In the genomic region with DNA sequence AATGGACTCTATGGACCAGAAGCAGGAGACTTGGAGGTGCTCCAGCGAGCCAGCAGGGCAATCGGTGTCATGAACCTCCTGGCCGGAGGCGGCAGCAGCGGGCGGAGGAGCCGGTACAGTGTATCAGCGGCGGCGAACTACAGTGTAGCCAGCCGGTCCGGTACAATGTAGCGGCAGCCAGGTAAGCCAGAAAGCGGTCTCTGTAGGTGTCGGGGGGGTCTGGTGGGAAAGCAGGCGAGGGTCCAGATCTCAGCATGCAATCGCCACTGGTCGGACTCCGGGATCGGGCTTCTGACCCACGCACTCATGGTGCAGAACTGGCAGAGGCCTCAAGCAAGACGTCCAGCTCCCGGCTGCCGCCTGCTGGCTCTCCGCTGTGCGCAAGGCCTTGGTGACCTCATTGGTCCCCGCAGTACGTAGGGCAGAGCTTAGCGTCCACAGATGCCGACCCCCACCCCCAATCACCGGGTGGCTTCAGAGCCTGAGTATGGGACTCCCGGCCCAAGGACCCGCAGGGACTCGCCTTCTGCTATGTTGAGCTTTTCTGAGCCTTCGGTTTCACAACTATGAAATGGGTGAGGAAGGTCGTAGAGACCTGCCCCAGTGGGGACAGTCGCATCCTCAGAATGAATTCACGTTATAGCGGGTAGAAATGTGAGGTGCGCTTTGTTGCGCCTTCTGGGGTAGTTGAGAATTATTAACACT, we compare ENCODE assay signal across 8 mouse cellular contexts. TPM values are rescaled to one million over a fixed set of nuclear protein-coding genes. Genes with fewer than 3 reads are reported as not detected.
DNase-seq lines count a peak whose midpoint lies in the region; ATAC-seq and TF ChIP-seq lines count a peak whose summit lies in the region.

No protein-coding gene starts in this region.

- TF ChIP-seq CTCF in liver, embryonic 14.5 days (IDR thresholded peaks at IDR 0.05; ENCODE audit: low read depth), result peak; percentile 82
- peak; percentile 73 for TF ChIP-seq CTCF in stomach, postnatal 0 days (IDR thresholded peaks at IDR 0.05; ENCODE audit: low read depth)

- no peaks in the 10 kb centered on the region for H3K27me3 ChIP-seq in forebrain, embryonic 10.5 days (ENCODE audit: poor library complexity, severe bottlenecking)
- H3K27me3 ChIP-seq in heart, embryonic 15.5 days, result no peaks in the 10 kb centered on the region
- no peaks in the 10 kb centered on the region for H3K27me3 ChIP-seq in liver, embryonic 14.5 days (ENCODE audit: control insufficient read depth, insufficient read depth, low read length)
- H3K27me3 ChIP-seq in neural tube, embryonic 11.5 days (ENCODE audit: control insufficient read depth, insufficient read depth, low read length), result no peaks in the 10 kb centered on the region
- no peaks in the 10 kb centered on the region for H3K27me3 ChIP-seq in stomach, postnatal 0 days (ENCODE audit: control insufficient read depth, insufficient read depth, low read length)

- WGBS in forebrain, embryonic 10.5 days, result 2% methylated on average over 41 of the region's 41 CpGs
- 1% methylated on average over 41 of the region's 41 CpGs for WGBS in heart, embryonic 15.5 days
- WGBS in liver, embryonic 14.5 days (ENCODE audit: insufficient replicate concordance), result 1% methylated on average over 41 of the region's 41 CpGs
- WGBS in neural tube, embryonic 11.5 days, result 1% methylated on average over 41 of the region's 41 CpGs
- 2% methylated on average over 41 of the region's 41 CpGs for WGBS in stomach, postnatal 0 days

- H3K4me1 ChIP-seq in forebrain, embryonic 10.5 days, result peaks cover 17% of the 10 kb centered on the region
- peaks cover 33% of the 10 kb centered on the region for H3K4me1 ChIP-seq in heart, embryonic 15.5 days (replicated peaks)
- peaks cover 4 to 10% of the 10 kb centered on the region in 2 experiments; a peak in 3 of 4 replicates for H3K4me1 ChIP-seq in liver, embryonic 14.5 days (replicated peaks; ENCODE audit: control insufficient read depth in 2 of 2, insufficient read depth in 2 of 2, low read length in 1 of 2)
- 0 out of 2 replicates have a peak, but pooled peaks cover 3% of the 10 kb centered on the region for H3K4me1 ChIP-seq in neural tube, embryonic 11.5 days (ENCODE audit: control insufficient read depth, insufficient read depth, low read length)
- H3K4me1 ChIP-seq in stomach, postnatal 0 days (replicated peaks; ENCODE audit: control insufficient read depth, insufficient read depth), result no peaks in the 10 kb centered on the region

- H3K9me3 ChIP-seq in forebrain, embryonic 10.5 days, result no peaks in the 10 kb centered on the region
- no peaks in the 10 kb centered on the region for H3K9me3 ChIP-seq in heart, embryonic 15.5 days (replicated peaks)
- H3K9me3 ChIP-seq in liver, embryonic 14.5 days (ENCODE audit: control insufficient read depth, low read length), result no peaks in the 10 kb centered on the region
- H3K9me3 ChIP-seq in neural tube, embryonic 11.5 days (ENCODE audit: control insufficient read depth, low read length), result no peaks in the 10 kb centered on the region
- no peaks in the 10 kb centered on the region for H3K9me3 ChIP-seq in stomach, postnatal 0 days (ENCODE audit: control insufficient read depth, low read length)

- peaks cover 26% of the 10 kb centered on the region for H3K36me3 ChIP-seq in forebrain, embryonic 10.5 days (replicated peaks)
- H3K36me3 ChIP-seq in heart, embryonic 15.5 days, result no peaks in the 10 kb centered on the region
- H3K36me3 ChIP-seq in liver, embryonic 14.5 days (replicated peaks; ENCODE audit: control insufficient read depth, insufficient read depth, low read depth), result no peaks in the 10 kb centered on the region
- no peaks in the 10 kb centered on the region for H3K36me3 ChIP-seq in neural tube, embryonic 11.5 days (ENCODE audit: control insufficient read depth, insufficient read depth, low read length)
- no peaks in the 10 kb centered on the region for H3K36me3 ChIP-seq in stomach, postnatal 0 days (ENCODE audit: control insufficient read depth, insufficient read depth, low read length)

- H3K4me3 ChIP-seq in forebrain, embryonic 10.5 days, result peak overlapping the region; percentile 79
- peak overlapping the region; percentile 80 for H3K4me3 ChIP-seq in heart, embryonic 15.5 days
- peak overlapping the region; percentile 72 to 85 for H3K4me3 ChIP-seq in liver, embryonic 14.5 days (ENCODE audit: insufficient read depth in 1 of 2, low read depth in 2 of 2, low read length in 2 of 2)
- H3K4me3 ChIP-seq in neural tube, embryonic 11.5 days (ENCODE audit: low read depth, low read length), result peak overlapping the region; percentile 59
- peak overlapping the region; percentile 79 for H3K4me3 ChIP-seq in stomach, postnatal 0 days (ENCODE audit: low read depth, low read length)

- peak overlapping the region; percentile 97 for H3K27ac ChIP-seq in forebrain, embryonic 10.5 days
- peak overlapping the region; percentile 80 for H3K27ac ChIP-seq in heart, embryonic 15.5 days
- no peak overlapping the region for H3K27ac ChIP-seq in liver, embryonic 14.5 days
- no peak overlapping the region; the same call in 1 of the 2 replicates for H3K27ac ChIP-seq in neural tube, embryonic 11.5 days (ENCODE audit: low read depth, low read length)
- peak overlapping the region; percentile 69 for H3K27ac ChIP-seq in stomach, postnatal 0 days (replicated peaks)

- peak overlapping the region; percentile 70 for H3K4me2 ChIP-seq in heart, embryonic 15.5 days
- H3K4me2 ChIP-seq in liver, embryonic 14.5 days (ENCODE audit: low read depth), result peak overlapping the region; percentile 81
- H3K4me2 ChIP-seq in neural tube, embryonic 11.5 days (ENCODE audit: low read depth), result peak overlapping the region; percentile 63
- H3K4me2 ChIP-seq in stomach, postnatal 0 days (replicated peaks; ENCODE audit: low read depth), result peak overlapping the region; percentile 77

- ATAC-seq in heart, embryonic 15.5 days (replicated peaks; ENCODE audit: insufficient number of reproducible peaks, insufficient read depth, low FRiP score, low read depth), result peak; percentile 95
- peak; percentile 93 for ATAC-seq in liver, embryonic 14.5 days (ENCODE audit: insufficient read depth)
- ATAC-seq in neural tube, embryonic 11.5 days (ENCODE audit: insufficient read depth, low FRiP score, low TSS enrichment), result peak; percentile 94
- ATAC-seq in stomach, postnatal 0 days (ENCODE audit: low FRiP score, low TSS enrichment), result peak; percentile 94

- peak overlapping the region; percentile 85 for H3K9ac ChIP-seq in heart, embryonic 15.5 days
- H3K9ac ChIP-seq in liver, embryonic 14.5 days (replicated peaks), result peak overlapping the region; percentile 69
- H3K9ac ChIP-seq in neural tube, embryonic 11.5 days (ENCODE audit: low read length), result peak overlapping the region; percentile 80
- peak overlapping the region; percentile 88 for H3K9ac ChIP-seq in stomach, postnatal 0 days (ENCODE audit: low read length)

- peak; percentile 89 to 95 for DNase-seq in CD8-positive naive resting alpha-beta T cell, adult 2 months (ENCODE audit: low read depth in 2 of 2, low spot score in 2 of 2)
- DNase-seq in c-Kit-positive CD71-negative TER-119-negative erythroid progenitor cells, embryonic 14.5 days (ENCODE audit: low read depth), result peak; percentile 84
- DNase-seq in forebrain, embryonic 10.5 days (ENCODE audit: extremely low spot score, low spot score), result peak; percentile 93
- peak; percentile 96 to 98 for DNase-seq in kidney, postnatal 25 days
- DNase-seq in liver, embryonic 14.5 days (ENCODE audit: low read depth in 3 of 3, low spot score in 3 of 3), result peak; percentile 68 to 75 (median 72)
- peak; percentile 94 for DNase-seq in neural tube, embryonic 11.5 days (ENCODE audit: low spot score)
- peak; percentile 94 for DNase-seq in stomach, postnatal 0 days (ENCODE audit: low spot score)

- no peak for TF ChIP-seq EP300 in liver, embryonic 14.5 days (IDR thresholded peaks at IDR 0.05; ENCODE audit: low read depth)
- TF ChIP-seq EP300 in stomach, postnatal 0 days (optimal IDR thresholded peaks at IDR 0.05), result no peak

RNA-seq across cellular contexts. Expression of gene Def8, which starts 19.7 kb away (rescaled TPM):
- polyA plus RNA-seq in forebrain, embryonic 10.5 days (2016; fragmentation: Nextera tagmentation; extraction: Ambion mirVana), result 45.9 and 49.9 TPM in 2 replicates
- 25.7 and 33.3 TPM in 2 replicates for polyA plus RNA-seq in heart, embryonic 15.5 days (2015; fragmentation: Nextera tagmentation; extraction: Ambion mirVana)
- polyA plus RNA-seq in liver, embryonic 14.5 days (2012; rRNA removed), result 7.1 and 8.0 TPM in 2 replicates
- polyA plus RNA-seq in liver, embryonic 14.5 days (2014; fragmentation: Nextera tagmentation; extraction: Ambion mirVana), result 10.5 and 12.6 TPM in 2 replicates
- polyA plus RNA-seq in neural tube, embryonic 11.5 days (2014; fragmentation: Nextera tagmentation; extraction: Ambion mirVana), result 36.5 and 41.7 TPM in 2 replicates
- polyA plus RNA-seq in stomach, postnatal 0 days (2015; fragmentation: Nextera tagmentation; extraction: Ambion mirVana), result 20.6 and 22.5 TPM in 2 replicates

RNA-seq across cellular contexts. Expression of gene Tubb3, which starts 31.8 kb away (rescaled TPM):
- polyA plus RNA-seq in forebrain, embryonic 10.5 days (2016; fragmentation: Nextera tagmentation; extraction: Ambion mirVana), result 205 and 261 TPM in 2 replicates
- polyA plus RNA-seq in heart, embryonic 15.5 days (2015; fragmentation: Nextera tagmentation; extraction: Ambion mirVana), result 2.1 and 21.6 TPM in 2 replicates
- polyA plus RNA-seq in liver, embryonic 14.5 days (2012; rRNA removed), result 0.70 and 3.8 TPM in 2 replicates
- 0.29 and 0.42 TPM in 2 replicates for polyA plus RNA-seq in liver, embryonic 14.5 days (2014; fragmentation: Nextera tagmentation; extraction: Ambion mirVana)
- 872 and 1,012 TPM in 2 replicates for polyA plus RNA-seq in neural tube, embryonic 11.5 days (2014; fragmentation: Nextera tagmentation; extraction: Ambion mirVana)
- polyA plus RNA-seq in stomach, postnatal 0 days (2015; fragmentation: Nextera tagmentation; extraction: Ambion mirVana), result 24.4 and 24.7 TPM in 2 replicates

RNA-seq across cellular contexts. Expression of gene Afg3l1, which starts 34.7 kb away (rescaled TPM):
- 68.8 and 69.7 TPM in 2 replicates for polyA plus RNA-seq in forebrain, embryonic 10.5 days (2016; fragmentation: Nextera tagmentation; extraction: Ambion mirVana)
- polyA plus RNA-seq in heart, embryonic 15.5 days (2015; fragmentation: Nextera tagmentation; extraction: Ambion mirVana), result 40.2 and 41.6 TPM in 2 replicates
- polyA plus RNA-seq in liver, embryonic 14.5 days (2012; rRNA removed), result 11.0 and 12.6 TPM in 2 replicates
- 13.4 and 13.5 TPM in 2 replicates for polyA plus RNA-seq in liver, embryonic 14.5 days (2014; fragmentation: Nextera tagmentation; extraction: Ambion mirVana)
- 32.4 and 41.4 TPM in 2 replicates for polyA plus RNA-seq in neural tube, embryonic 11.5 days (2014; fragmentation: Nextera tagmentation; extraction: Ambion mirVana)
- 28.1 and 28.4 TPM in 2 replicates for polyA plus RNA-seq in stomach, postnatal 0 days (2015; fragmentation: Nextera tagmentation; extraction: Ambion mirVana)

RNA-seq across cellular contexts. Expression of gene Mc1r, which starts 36.1 kb away (rescaled TPM):
- 0.06 and 0.07 TPM in 2 replicates for polyA plus RNA-seq in forebrain, embryonic 10.5 days (2016; fragmentation: Nextera tagmentation; extraction: Ambion mirVana)
- 0.08 TPM in 1 of 2 replicates, not detected in the other for polyA plus RNA-seq in heart, embryonic 15.5 days (2015; fragmentation: Nextera tagmentation; extraction: Ambion mirVana)
- 0.03 TPM in 2 replicates for polyA plus RNA-seq in liver, embryonic 14.5 days (2012; rRNA removed)
- not detected in 2 replicates for polyA plus RNA-seq in liver, embryonic 14.5 days (2014; fragmentation: Nextera tagmentation; extraction: Ambion mirVana)
- 0.20 TPM in 1 of 2 replicates, not detected in the other for polyA plus RNA-seq in neural tube, embryonic 11.5 days (2014; fragmentation: Nextera tagmentation; extraction: Ambion mirVana)
- polyA plus RNA-seq in stomach, postnatal 0 days (2015; fragmentation: Nextera tagmentation; extraction: Ambion mirVana), result 0.05 TPM in 1 of 2 replicates, not detected in the other

Comparison
In these comparisons a context has a peak if more than half of its experiments do, and no peak if none do; other contexts are left out.
1. H3K27ac ChIP-seq: peak in forebrain, embryonic 10.5 days (single experiment), heart, embryonic 15.5 days (single experiment) and stomach, postnatal 0 days (single experiment); none in liver, embryonic 14.5 days (single experiment) and neural tube, embryonic 11.5 days (single experiment).
2. Peak in every context shown above with its lines, with median percentiles within 50 percentile points of each other: DNase-seq, H3K4me3 ChIP-seq, ATAC-seq, H3K4me2 ChIP-seq and H3K9ac ChIP-seq.